Comparison of ENCODE assay signal across 18 mouse cellular contexts in genomic region chr7:102100868-102101267, GRCm38 (mm10). TPM values are rescaled to one million over a fixed set of nuclear protein-coding genes. Genes with fewer than 3 reads are reported as not detected.
DNase-seq lines count a peak whose midpoint lies in the region; ATAC-seq lines count a peak whose summit lies in the region.
"Had no signal": no experiment of that assay in that cellular context is flagged by ENCODE, and none has a peak within 500 bp of the region (broad histone marks: within the 10 kb centered on the region; RNA-seq: fewer than 3 reads in every experiment).

No protein-coding gene starts in this region.

- 55% methylated on average over 5 of the region's 5 CpGs for WGBS in heart, embryonic 13.5 days
- WGBS in liver, embryonic 13.5 days (ENCODE audit: insufficient replicate concordance), result 54% methylated on average over 5 of the region's 5 CpGs
- 52% methylated on average over 5 of the region's 5 CpGs for WGBS in liver, embryonic 12.5 days (ENCODE audit: insufficient replicate concordance)
- WGBS in embryonic facial prominence, embryonic 11.5 days, result 60% methylated on average over 5 of the region's 5 CpGs
- 47% methylated on average over 5 of the region's 5 CpGs for WGBS in limb, embryonic 12.5 days

- 0 out of 2 replicates have a peak, but pooled peaks cover 7% of the 10 kb centered on the region for H3K27me3 ChIP-seq in heart, embryonic 13.5 days (replicated peaks)
- peaks cover 20% of the 10 kb centered on the region for H3K27me3 ChIP-seq in liver, embryonic 13.5 days
- peaks cover 43% of the 10 kb centered on the region for H3K27me3 ChIP-seq in liver, embryonic 12.5 days (replicated peaks)
- H3K27me3 ChIP-seq in embryonic facial prominence, embryonic 11.5 days (ENCODE audit: control insufficient read depth, insufficient read depth, low read length), result no peaks in the 10 kb centered on the region
- no peaks in the 10 kb centered on the region for H3K27me3 ChIP-seq in limb, embryonic 12.5 days
- H3K27me3 ChIP-seq: limb, embryonic 15.5 days; lung, embryonic 15.5 days had no signal

- intact Hi-C loops in heart, postnatal 25 days (cut with DNase I), result no loop called here
- intact Hi-C loops in left cerebral cortex, postnatal 25 days (cut with DNase I), result no loop called here

- H3K9me3 ChIP-seq in heart, embryonic 13.5 days, result no peaks in the 10 kb centered on the region
- no peaks in the 10 kb centered on the region for H3K9me3 ChIP-seq in liver, embryonic 13.5 days (replicated peaks)
- H3K9me3 ChIP-seq in liver, embryonic 12.5 days (replicated peaks), result no peaks in the 10 kb centered on the region
- no peaks in the 10 kb centered on the region for H3K9me3 ChIP-seq in embryonic facial prominence, embryonic 11.5 days (replicated peaks; ENCODE audit: control insufficient read depth, low read length)
- H3K9me3 ChIP-seq in limb, embryonic 12.5 days, result no peaks in the 10 kb centered on the region
- H3K9me3 ChIP-seq: forebrain, embryonic 15.5 days; limb, embryonic 15.5 days; lung, embryonic 15.5 days had no signal

- ATAC-seq in heart, embryonic 13.5 days (ENCODE audit: extremely low read depth, insufficient number of reproducible peaks, low FRiP score, low TSS enrichment), result no peak
- no peak for ATAC-seq in liver, embryonic 13.5 days (ENCODE audit: low read depth)
- ATAC-seq in liver, embryonic 12.5 days, result no peak
- no peak for ATAC-seq in embryonic facial prominence, embryonic 11.5 days (replicated peaks; ENCODE audit: insufficient number of reproducible peaks, low FRiP score, low TSS enrichment, low read depth)
- no peak for ATAC-seq in limb, embryonic 12.5 days (ENCODE audit: insufficient number of reproducible peaks, insufficient read depth, low FRiP score, low TSS enrichment, low read depth)

- no peak overlapping the region for H3K4me3 ChIP-seq in heart, embryonic 13.5 days
- 0 out of 2 replicates have a peak overlapping the region, but pooled peaks have one; percentile 44 for H3K4me3 ChIP-seq in liver, embryonic 13.5 days (replicated peaks)
- H3K4me3 ChIP-seq in liver, embryonic 12.5 days, result no peak overlapping the region
- no peak overlapping the region for H3K4me3 ChIP-seq in embryonic facial prominence, embryonic 11.5 days (ENCODE audit: low read depth, low read length)
- H3K4me3 ChIP-seq in limb, embryonic 12.5 days (replicated peaks), result no peak overlapping the region

- DNase-seq in heart, postnatal 25 days (ENCODE audit: low spot score), result no peak
- DNase-seq in liver, embryonic 13.5 days, result no peak
- no peak for DNase-seq in embryonic facial prominence, embryonic 11.5 days (ENCODE audit: low spot score)
- DNase-seq in left cerebral cortex, postnatal 25 days (ENCODE audit: low spot score in 2 of 2), result no peak
- DNase-seq: cerebellum, adult 9-11 months had no signal

- H3K4me2 ChIP-seq in heart, embryonic 13.5 days, result peak overlapping the region; percentile 77; the same call in 1 of the 2 replicates
- 0 out of 2 replicates have a peak overlapping the region, but pooled peaks have one; percentile 73 for H3K4me2 ChIP-seq in liver, embryonic 13.5 days
- no peak overlapping the region for H3K4me2 ChIP-seq in liver, embryonic 12.5 days
- no peak overlapping the region for H3K4me2 ChIP-seq in embryonic facial prominence, embryonic 11.5 days (ENCODE audit: low read depth, low read length)
- H3K4me2 ChIP-seq in limb, embryonic 12.5 days, result peak overlapping the region; percentile 60

- no peaks in the 10 kb centered on the region for H3K36me3 ChIP-seq in heart, embryonic 13.5 days
- no peaks in the 10 kb centered on the region for H3K36me3 ChIP-seq in liver, embryonic 13.5 days
- no peaks in the 10 kb centered on the region for H3K36me3 ChIP-seq in liver, embryonic 12.5 days
- H3K36me3 ChIP-seq in embryonic facial prominence, embryonic 11.5 days (replicated peaks; ENCODE audit: control insufficient read depth, insufficient read depth, low read depth, low read length), result no peaks in the 10 kb centered on the region
- H3K36me3 ChIP-seq in limb, embryonic 12.5 days, result peaks cover 2% of the 10 kb centered on the region; the same call in 1 of the 2 replicates
- H3K36me3 ChIP-seq: forebrain, embryonic 15.5 days; limb, embryonic 15.5 days; lung, embryonic 15.5 days had no signal

- peaks cover 41% of the 10 kb centered on the region for H3K4me1 ChIP-seq in heart, embryonic 13.5 days
- peaks cover 42% of the 10 kb centered on the region for H3K4me1 ChIP-seq in liver, embryonic 13.5 days (replicated peaks)
- peaks cover 43% of the 10 kb centered on the region for H3K4me1 ChIP-seq in liver, embryonic 12.5 days
- peaks cover 3% of the 10 kb centered on the region for H3K4me1 ChIP-seq in embryonic facial prominence, embryonic 11.5 days (ENCODE audit: control insufficient read depth, insufficient read depth, low read length)
- H3K4me1 ChIP-seq in limb, embryonic 12.5 days (replicated peaks), result peaks cover 31% of the 10 kb centered on the region

- H3K9ac ChIP-seq in heart, embryonic 13.5 days, result 0 out of 2 replicates have a peak overlapping the region, but pooled peaks have one; percentile 75
- H3K9ac ChIP-seq in liver, embryonic 13.5 days, result no peak overlapping the region
- no peak overlapping the region for H3K9ac ChIP-seq in liver, embryonic 12.5 days
- H3K9ac ChIP-seq in embryonic facial prominence, embryonic 11.5 days (replicated peaks; ENCODE audit: low read length), result peak overlapping the region; percentile 22; the same call in 1 of the 2 replicates
- no peak overlapping the region for H3K9ac ChIP-seq in limb, embryonic 12.5 days (replicated peaks)
- H3K9ac ChIP-seq: forebrain, embryonic 15.5 days; limb, embryonic 15.5 days; lung, embryonic 15.5 days had no signal

- peak overlapping the region; percentile 39; the same call in 1 of the 2 replicates for H3K27ac ChIP-seq in heart, embryonic 13.5 days (replicated peaks)
- no peak overlapping the region for H3K27ac ChIP-seq in liver, embryonic 13.5 days
- no peak overlapping the region for H3K27ac ChIP-seq in liver, embryonic 12.5 days
- H3K27ac ChIP-seq in embryonic facial prominence, embryonic 11.5 days (replicated peaks; ENCODE audit: low read depth, low read length), result no peak overlapping the region
- peak overlapping the region; percentile 45; the same call in 1 of the 2 replicates for H3K27ac ChIP-seq in limb, embryonic 12.5 days
- H3K27ac ChIP-seq: forebrain, embryonic 15.5 days; limb, embryonic 15.5 days; lung, embryonic 15.5 days had no signal

RNA-seq across cellular contexts. Expression of gene Art1, which starts 0.7 kb away (rescaled TPM):
- polyA plus RNA-seq in heart, embryonic 13.5 days (2015; fragmentation: Nextera tagmentation; extraction: Ambion mirVana), result 3.5 and 4.7 TPM in 2 replicates
- total RNA-seq in heart, postnatal 25 days (2021), result 100 to 1,000 TPM; 203 to 252 TPM
- 0.22 and 0.48 TPM in 2 replicates for polyA plus RNA-seq in liver, embryonic 13.5 days (2015; fragmentation: Nextera tagmentation; extraction: Ambion mirVana)
- polyA plus RNA-seq in liver, embryonic 12.5 days (2016; fragmentation: Nextera tagmentation; extraction: Ambion mirVana), result 0.12 and 0.42 TPM in 2 replicates
- polyA plus RNA-seq in embryonic facial prominence, embryonic 11.5 days (2014; fragmentation: Nextera tagmentation; extraction: Ambion mirVana), result 0.96 and 1.1 TPM in 2 replicates
- polyA plus RNA-seq in limb, embryonic 12.5 days (2016; fragmentation: Nextera tagmentation; extraction: Ambion mirVana), result 8.0 and 8.3 TPM in 2 replicates
- not detected for total RNA-seq in left cerebral cortex, postnatal 25 days (2021)
- total RNA-seq: neutrophil, adult 5-6 weeks had no signal
- polyA plus RNA-seq: inflammation-experienced regulatory T-cells, adult 6 months had no signal

RNA-seq across cellular contexts. Expression of gene Art5, which starts 8.4 kb away (rescaled TPM):
- 0.83 and 1.5 TPM in 2 replicates for polyA plus RNA-seq in heart, embryonic 13.5 days (2015; fragmentation: Nextera tagmentation; extraction: Ambion mirVana)
- 10 to 100 TPM; 10.5 to 14.3 TPM for total RNA-seq in heart, postnatal 25 days (2021)
- 0.07 and 0.32 TPM in 2 replicates for polyA plus RNA-seq in liver, embryonic 13.5 days (2015; fragmentation: Nextera tagmentation; extraction: Ambion mirVana)
- 0.18 and 0.36 TPM in 2 replicates for polyA plus RNA-seq in liver, embryonic 12.5 days (2016; fragmentation: Nextera tagmentation; extraction: Ambion mirVana)
- polyA plus RNA-seq in embryonic facial prominence, embryonic 11.5 days (2014; fragmentation: Nextera tagmentation; extraction: Ambion mirVana), result 1.7 and 1.9 TPM in 2 replicates
- 5.1 and 7.2 TPM in 2 replicates for polyA plus RNA-seq in limb, embryonic 12.5 days (2016; fragmentation: Nextera tagmentation; extraction: Ambion mirVana)
- not detected for total RNA-seq in left cerebral cortex, postnatal 25 days (2021)
- total RNA-seq: adrenal gland, adult 18-20 months had no signal

RNA-seq across cellular contexts. Expression of gene Chrna10, which starts 15.8 kb away (rescaled TPM):
- polyA plus RNA-seq in heart, embryonic 13.5 days (2015; fragmentation: Nextera tagmentation; extraction: Ambion mirVana), result 0.06 and 0.11 TPM in 2 replicates
- not detected for total RNA-seq in heart, postnatal 25 days (2021)
- polyA plus RNA-seq in liver, embryonic 13.5 days (2015; fragmentation: Nextera tagmentation; extraction: Ambion mirVana), result not detected in 2 replicates
- polyA plus RNA-seq in liver, embryonic 12.5 days (2016; fragmentation: Nextera tagmentation; extraction: Ambion mirVana), result not detected in 2 replicates
- not detected in 2 replicates for polyA plus RNA-seq in embryonic facial prominence, embryonic 11.5 days (2014; fragmentation: Nextera tagmentation; extraction: Ambion mirVana)
- not detected in 2 replicates for polyA plus RNA-seq in limb, embryonic 12.5 days (2016; fragmentation: Nextera tagmentation; extraction: Ambion mirVana)
- total RNA-seq in left cerebral cortex, postnatal 25 days (2021), result under 1 TPM; 0.37 to 0.41 TPM
- total RNA-seq: adrenal gland, adult 18-20 months; gastrocnemius, adult 8-10 months had no signal
- polyA plus RNA-seq: forebrain, embryonic 15.5 days; hindbrain, embryonic 11.5 days; inflammation-experienced regulatory T-cells, adult 6 months; limb, embryonic 15.5 days; midbrain, embryonic 14.5 days had no signal

RNA-seq across cellular contexts. Expression of gene Trpc2, which starts 18.0 kb away (rescaled TPM):
- not detected in 2 replicates for polyA plus RNA-seq in heart, embryonic 13.5 days (2015; fragmentation: Nextera tagmentation; extraction: Ambion mirVana)
- under 1 TPM; 0.11 to 0.47 TPM for total RNA-seq in heart, postnatal 25 days (2021)
- polyA plus RNA-seq in liver, embryonic 13.5 days (2015; fragmentation: Nextera tagmentation; extraction: Ambion mirVana), result not detected in 2 replicates
- not detected in 2 replicates for polyA plus RNA-seq in liver, embryonic 12.5 days (2016; fragmentation: Nextera tagmentation; extraction: Ambion mirVana)
- polyA plus RNA-seq in embryonic facial prominence, embryonic 11.5 days (2014; fragmentation: Nextera tagmentation; extraction: Ambion mirVana), result not detected in 2 replicates
- polyA plus RNA-seq in limb, embryonic 12.5 days (2016; fragmentation: Nextera tagmentation; extraction: Ambion mirVana), result not detected in 2 replicates
- total RNA-seq in left cerebral cortex, postnatal 25 days (2021), result under 1 TPM; 0.21 to 0.69 TPM
- total RNA-seq: adrenal gland, adult 18-20 months had no signal
- polyA plus RNA-seq: limb, embryonic 15.5 days; lung, embryonic 15.5 days; testis, adult 2 months had no signal

RNA-seq across cellular contexts. Expression of gene Xntrpc, which starts 35.4 kb away (rescaled TPM):
- 0.91 and 1.0 TPM in 2 replicates for polyA plus RNA-seq in heart, embryonic 13.5 days (2015; fragmentation: Nextera tagmentation; extraction: Ambion mirVana)
- under 1 TPM; 0.91 to 0.92 TPM for total RNA-seq in heart, postnatal 25 days (2021)
- polyA plus RNA-seq in liver, embryonic 13.5 days (2015; fragmentation: Nextera tagmentation; extraction: Ambion mirVana), result 0.22 and 0.28 TPM in 2 replicates
- 0.33 and 0.41 TPM in 2 replicates for polyA plus RNA-seq in liver, embryonic 12.5 days (2016; fragmentation: Nextera tagmentation; extraction: Ambion mirVana)
- 1.4 and 1.9 TPM in 2 replicates for polyA plus RNA-seq in embryonic facial prominence, embryonic 11.5 days (2014; fragmentation: Nextera tagmentation; extraction: Ambion mirVana)
- polyA plus RNA-seq in limb, embryonic 12.5 days (2016; fragmentation: Nextera tagmentation; extraction: Ambion mirVana), result 2.3 and 2.9 TPM in 2 replicates
- total RNA-seq in left cerebral cortex, postnatal 25 days (2021), result 1 to 10 TPM; 1.4 to 3.3 TPM

Comparison
In these comparisons a context has a peak if more than half of its experiments do, and no peak if none do; other contexts are left out.
1. H3K4me2 ChIP-seq: peak in heart, embryonic 13.5 days (single experiment), liver, embryonic 13.5 days (single experiment) and limb, embryonic 12.5 days (single experiment); none in liver, embryonic 12.5 days (single experiment) and embryonic facial prominence, embryonic 11.5 days (single experiment).
2. H3K27ac ChIP-seq: peak in heart, embryonic 13.5 days (single experiment) and limb, embryonic 12.5 days (single experiment); none in liver, embryonic 13.5 days (single experiment), liver, embryonic 12.5 days (single experiment) and embryonic facial prominence, embryonic 11.5 days (single experiment).
3. H3K9ac ChIP-seq: peak in heart, embryonic 13.5 days (single experiment) and embryonic facial prominence, embryonic 11.5 days (single experiment); none in liver, embryonic 13.5 days (single experiment), liver, embryonic 12.5 days (single experiment) and limb, embryonic 12.5 days (single experiment).